In genomic region chr5:110284536-110284935, GRCm38 (mm10) we compare ENCODE assay signal across 8 mouse cellular contexts. TPM values are rescaled to one million over a fixed set of nuclear protein-coding genes. Genes with fewer than 3 reads are reported as not detected.
A peak's percentile ranks its signal among the peaks of the same experiment; 100 is the strongest.
DNase-seq lines count a peak whose midpoint lies in the region; ATAC-seq and TF ChIP-seq lines count a peak whose summit lies in the region.

No protein-coding gene starts in this region.

- 13% methylated on average over 4 of the region's 4 CpGs for WGBS in limb, embryonic 15.5 days

- H3K9me3 ChIP-seq in limb, embryonic 15.5 days = no peaks in the 10 kb centered on the region

- ATAC-seq in Patski = no peak
- ATAC-seq in limb, embryonic 15.5 days (ENCODE audit: insufficient number of reproducible peaks, low FRiP score, low TSS enrichment, low read depth) = no peak

- in situ Hi-C loops in Patski (cut with MboI; ENCODE audit: low pct_unique_long_range_greater_than_20kb) = no loop called here

- H3K36me3 ChIP-seq in limb, embryonic 15.5 days = peaks cover 5% of the 10 kb centered on the region

- intact Hi-C loops in left cerebral cortex, postnatal 4 days (cut with DNase I) = no loop called here
- intact Hi-C loops in heart, postnatal 36 days (cut with DNase I) = loop anchor here (2.0 kb wide), 1 partner anchor 16 kb away; the partner anchor contains the start of gene Pgam5

- CTCF ChIA-PET in Patski (lab: Charles Lee) = interaction anchor here (0.6 to 3.5 kb wide), 12 partner anchors 9 to 106 kb away, joined by 3 to 17 read pairs (median 4); partner anchors contain the start of gene Pgam5

- H3K27me3 ChIP-seq in Patski = no peaks in the 10 kb centered on the region
- H3K27me3 ChIP-seq in limb, embryonic 15.5 days = peaks cover 17% of the 10 kb centered on the region

- peak; percentile 90 for TF ChIP-seq CTCF in Patski (IDR thresholded peaks at IDR 0.05)

- no peak overlapping the region for H3K27ac ChIP-seq in limb, embryonic 15.5 days

- peaks cover 15% of the 10 kb centered on the region for H3K4me1 ChIP-seq in limb, embryonic 15.5 days

- POLR2A ChIA-PET in Patski (lab: Charles Lee) = interaction anchor here (0.6 kb wide), 1 partner anchor 61 kb away, joined by 3 read pairs; no protein-coding TSS in a partner anchor

- no peak overlapping the region for H3K4me3 ChIP-seq in limb, embryonic 15.5 days

- peak; percentile 70 for DNase-seq in left cerebral cortex, postnatal 4 days
- DNase-seq in left cerebral cortex, adult 11 months (ENCODE audit: low spot score) = no peak
- DNase-seq in Patski (ENCODE audit: low read depth, low spot score) = no peak
- DNase-seq in embryo, embryonic 10 days (ENCODE audit: low spot score) = peak; percentile 71
- DNase-seq in heart, postnatal 36 days = peak; percentile 36 to 66
- DNase-seq in naive thymus-derived CD4-positive, alpha-beta T cell, adult 2 months (ENCODE audit: low read depth) = peak; percentile 86
- peak; percentile 81 for DNase-seq in thymus, postnatal 14 days

- 0 out of 2 replicates have a peak overlapping the region, but pooled peaks have one; percentile 93 for H3K4me2 ChIP-seq in limb, embryonic 15.5 days

- no peak overlapping the region for H3K9ac ChIP-seq in limb, embryonic 15.5 days

RNA-seq across cellular contexts. Expression of gene Pxmp2, which starts 1.4 kb away (rescaled TPM):
- total RNA-seq in left cerebral cortex, postnatal 4 days (2021) = 1 to 10 TPM; 5.9 to 7.0 TPM
- 8.2 TPM for polyA plus RNA-seq in Patski (2021)
- total RNA-seq in heart, postnatal 36 days (2021) = 100 to 1,000 TPM; 100 to 125 TPM
- 5.2 and 6.4 TPM in 2 replicates for polyA plus RNA-seq in limb, embryonic 15.5 days (2015; fragmentation: Nextera tagmentation; extraction: Ambion mirVana)

RNA-seq across cellular contexts. Expression of gene Pole, which starts 1.6 kb away (rescaled TPM):
- total RNA-seq in left cerebral cortex, postnatal 4 days (2021) = 1 to 10 TPM; 8.0 to 9.1 TPM
- polyA plus RNA-seq in Patski (2021) = 20.3 TPM
- 1 to 10 TPM; 2.0 to 2.9 TPM for total RNA-seq in heart, postnatal 36 days (2021)
- polyA plus RNA-seq in limb, embryonic 15.5 days (2015; fragmentation: Nextera tagmentation; extraction: Ambion mirVana) = 20.5 and 21.7 TPM in 2 replicates

RNA-seq across cellular contexts. Expression of gene Pgam5, which starts 14.8 kb away (rescaled TPM):
- 10 to 100 TPM; 66.5 to 66.9 TPM for total RNA-seq in left cerebral cortex, postnatal 4 days (2021)
- polyA plus RNA-seq in Patski (2021) = 65.6 TPM
- 10 to 100 TPM; 34.2 to 35.4 TPM for total RNA-seq in heart, postnatal 36 days (2021)
- polyA plus RNA-seq in limb, embryonic 15.5 days (2015; fragmentation: Nextera tagmentation; extraction: Ambion mirVana) = 61.0 and 61.4 TPM in 2 replicates

RNA-seq across cellular contexts. Expression of gene Ankle2, which starts 53.7 kb away (rescaled TPM):
- 10 to 100 TPM; 34.2 to 38.6 TPM for total RNA-seq in left cerebral cortex, postnatal 4 days (2021)
- polyA plus RNA-seq in Patski (2021) = 40.2 TPM
- 10 to 100 TPM; 29.4 to 30.5 TPM for total RNA-seq in heart, postnatal 36 days (2021)
- 23.2 and 29.7 TPM in 2 replicates for polyA plus RNA-seq in limb, embryonic 15.5 days (2015; fragmentation: Nextera tagmentation; extraction: Ambion mirVana)

RNA-seq across cellular contexts. Expression of gene P2rx2, which starts 58.5 kb away (rescaled TPM):
- 10 to 100 TPM; 12.5 to 15.0 TPM for total RNA-seq in left cerebral cortex, postnatal 4 days (2021)
- polyA plus RNA-seq in Patski (2021) = 0.23 TPM
- total RNA-seq in heart, postnatal 36 days (2021) = not detected
- 1.2 and 1.4 TPM in 2 replicates for polyA plus RNA-seq in limb, embryonic 15.5 days (2015; fragmentation: Nextera tagmentation; extraction: Ambion mirVana)

Comparison
In these comparisons a context has a peak if more than half of its experiments do, and no peak if none do; other contexts are left out.
1. DNase-seq: peak in left cerebral cortex, postnatal 4 days (single experiment), embryo, embryonic 10 days (single experiment), heart, postnatal 36 days (2 of 2), naive thymus-derived CD4-positive, alpha-beta T cell, adult 2 months (single experiment) and thymus, postnatal 14 days (single experiment); none in left cerebral cortex, adult 11 months (single experiment) and Patski (single experiment).
2. RNA of gene Pxmp2, which starts 1.4 kb away (total RNA-seq): 100 to 125 TPM in heart, postnatal 36 days; 5.9 to 7.0 TPM in left cerebral cortex, postnatal 4 days; every median in the first group is over 10 times any median in the second.